Mouse (Mus musculus) cerebellum, adult 9-11 months (tissue): ENCODE data around the gene 2310046K23Rik.
"Not testable (repeated sequence)": the region's sequence is repeated elsewhere in the genome, so short reads cannot be mapped to it uniquely, and the experiment has no call there.

Source experiments
- DNase-seq: peaks from one replicate; pipeline ENCODE4 v3.0.0; 2022

2310046K23Rik gene

DNA sequence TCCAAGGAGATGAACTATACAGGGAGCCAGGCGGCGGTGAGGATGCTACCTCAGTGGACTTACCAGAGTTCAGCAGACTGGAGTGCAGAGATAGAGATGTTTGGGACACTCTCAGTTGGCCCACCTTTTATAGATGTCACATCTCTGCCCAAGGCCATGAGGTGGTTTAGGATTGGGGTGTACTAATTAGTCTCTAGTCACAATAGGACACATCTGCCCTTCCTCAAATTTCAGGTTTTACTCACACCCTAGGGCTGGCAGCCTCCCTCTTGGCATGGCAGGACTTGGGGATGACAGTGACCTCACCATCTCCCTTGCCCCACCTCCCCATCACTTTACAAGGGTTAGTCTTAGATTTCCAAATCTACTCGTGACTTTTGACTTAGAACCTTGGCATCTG, at the start of gene 2310046K23Rik:
Gene 2310046K23Rik, minus strand, starts transcription at position 101 of the 400 bp plus-strand sequence.
- no peak for DNase-seq

- DNase-seq = no peak
These were observed 49.0 kb upstream of the 2310046K23Rik start for GRCm38 (mm10) chr3:92583164-92583826.

GRCm38 (mm10) chr3:92579508-92579907, 45.2 kb upstream of the 2310046K23Rik start:
- DNase-seq = no peak

GRCm38 (mm10) chr3:92578652-92579413, 44.5 kb upstream of the 2310046K23Rik start:
- no peak for DNase-seq

- DNase-seq = no peak
These were observed 39.2 kb upstream of the 2310046K23Rik start, which contains the start of gene Ivl for GRCm38 (mm10) chr3:92573449-92574041. TSS of gene Ivl (minus strand) at chr3:92573735.

GRCm38 (mm10) chr3:92572514-92573155, 38.3 kb upstream of the 2310046K23Rik start:
- DNase-seq = no peak

- DNase-seq = no peak
These were observed 34.4 kb upstream of the 2310046K23Rik start for GRCm38 (mm10) chr3:92568752-92569151.

GRCm38 (mm10) chr3:92565418-92565817, 31.1 kb upstream of the 2310046K23Rik start:
- no peak for DNase-seq

GRCm38 (mm10) chr3:92512325-92512724, 22.0 kb downstream of the 2310046K23Rik start:
- no peak for DNase-seq

- DNase-seq = no peak
These were observed 23.5 kb downstream of the 2310046K23Rik start for GRCm38 (mm10) chr3:92510786-92511185.

GRCm38 (mm10) chr3:92508185-92508584, 26.1 kb downstream of the 2310046K23Rik start:
- DNase-seq = no peak

GRCm38 (mm10) chr3:92503528-92503927, 30.8 kb downstream of the 2310046K23Rik start:
- no peak for DNase-seq

DNA sequence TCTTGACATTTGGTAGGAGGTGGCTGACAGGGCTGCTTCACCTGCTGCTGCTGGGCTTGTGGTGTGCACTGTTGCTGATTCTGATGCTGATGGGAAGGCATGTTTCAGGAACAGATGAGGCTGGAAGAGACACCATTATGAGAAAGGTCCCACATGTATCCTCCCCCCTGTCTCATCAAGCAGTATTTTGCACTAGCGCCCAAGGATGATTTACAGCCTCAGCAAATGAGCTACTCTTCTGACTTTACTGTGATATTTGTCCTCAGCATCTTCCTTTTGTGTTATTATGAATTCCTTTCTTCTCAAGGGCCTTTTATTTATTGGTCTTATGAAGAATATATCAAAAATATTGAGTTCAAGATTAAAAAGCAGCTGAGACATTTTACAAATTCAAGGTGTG, 33.9 kb downstream of the 2310046K23Rik start, which contains the start of gene Sprr4:
Gene Sprr4, minus strand, starts transcription at position 101 of the 400 bp plus-strand sequence.
- DNase-seq = no peak

- not testable (repeated sequence) for DNase-seq
These were observed 44.0 kb downstream of the 2310046K23Rik start for GRCm38 (mm10) chr3:92490262-92490661.

DNA sequence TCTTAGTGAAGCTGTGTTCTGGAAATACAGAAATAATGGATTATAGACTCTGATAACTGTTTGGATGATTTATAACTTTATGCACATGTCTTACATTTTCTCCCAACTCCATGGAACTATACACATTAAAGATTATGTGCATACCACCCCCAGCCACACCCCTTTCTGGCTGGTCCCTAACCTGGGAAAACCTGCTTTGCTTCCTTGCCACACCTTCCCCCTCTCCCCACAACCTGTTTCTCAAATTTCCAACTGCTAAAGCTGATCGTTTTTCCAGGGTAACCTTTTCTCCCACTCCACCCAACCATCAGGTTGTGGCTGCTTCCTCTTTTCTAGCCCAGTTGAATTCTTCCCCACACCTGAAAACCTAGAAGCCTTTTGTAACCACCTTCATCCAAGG, 48.0 kb downstream of the 2310046K23Rik start:
- no peak for DNase-seq

DNA sequence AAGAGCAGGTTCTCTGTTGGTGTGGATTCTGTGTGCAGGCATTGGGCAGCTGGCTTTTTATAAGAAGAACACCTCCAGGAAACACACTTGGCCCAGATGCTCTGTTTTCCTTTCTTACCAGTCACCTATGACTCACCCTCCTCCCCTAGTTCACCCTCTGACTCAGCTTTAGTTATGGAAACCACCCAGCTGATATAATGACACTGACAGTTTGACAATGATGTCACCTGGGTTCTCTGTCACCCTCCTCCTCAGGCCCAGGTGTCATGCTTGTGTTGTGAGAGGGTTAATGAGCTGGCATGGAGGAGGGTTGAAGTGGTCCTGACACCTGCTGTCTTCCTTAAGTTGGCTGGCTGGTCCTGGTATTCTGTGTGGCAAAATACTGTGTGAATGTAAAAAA, 48.4 kb downstream of the 2310046K23Rik start, which contains the start of gene Sprr1a:
Gene Sprr1a, minus strand, starts transcription at position 33 of the 400 bp plus-strand sequence.
- DNase-seq = no peak
